Mouse (Mus musculus) lung, adult 2 months (tissue): Measurements from ENCODE around the gene Slc39a3. TPM values are rescaled to one million over a fixed set of nuclear protein-coding genes. Genes with fewer than 3 reads are reported as not detected.

Experiments
- DNase-seq: peaks from one replicate; pipeline ENCODE4 v3.0.0; 2022
- H3K4me1 ChIP-seq: fragments of 200-500 bp; 2 replicates; pipeline ENCODE4 v1.6.1; 2011; ENCODE audit warnings: low read length; ENCODE audit not compliant: control insufficient read depth, insufficient read depth
- H3K4me3 ChIP-seq: fragments of 200-500 bp; replicated peaks from 2 replicates; pipeline ENCODE3; 2011; ENCODE audit warnings: low read depth, mild to moderate bottlenecking, control low read depth, low read length; ENCODE audit errors: extremely low read depth
- CTCF ChIP-seq: fragments of 200-500 bp; IDR thresholded peaks from 2 replicates; pipeline ENCODE4 v1.5.1; 2011; ENCODE audit warnings: mild to moderate bottlenecking, low read length, control low read depth; ENCODE audit not compliant: insufficient read depth
- POLR2A ChIP-seq: fragments of 200-500 bp; IDR thresholded peaks from 2 replicates; pipeline ENCODE4 v1.6.1; 2011; ENCODE audit warnings: low read depth, mild to moderate bottlenecking, control low read depth, low read length, borderline replicate concordance; ENCODE audit errors: extremely low read depth
- WGBS: fragments of 180-500 bp; shearing (Covaris S2); methylation state at CpG from one replicate; pipeline ENCODE4 v1.1.7; 2018; 5-methylcytosine and 5-hydroxymethylcytosine counted together
- polyA plus RNA-seq: library from polyadenylated mRNA; depleted of rRNA; stranded (reverse); fragments of >200 nt; gene quantifications from 2 replicates; pipeline ENCODE4 v1.2.3, GENCODE M21; 2012; rRNA removed

Gene Slc39a3
- polyA plus RNA-seq, result 44.2 and 46.9 TPM in 2 replicates

- DNase-seq, result peak; percentile 100
- WGBS, result under 1% methylated on average over 35 of the region's 35 CpGs
- no peaks in the 10 kb centered on the region for H3K4me1 ChIP-seq
Observed at GRCm38 (mm10) chr10:81036988-81037580, at the start of gene Slc39a3. Slc39a3 (minus strand) TSS chr10:81037426.

GRCm38 (mm10) chr10:81087021-81087420 is 49.8 kb upstream of the Slc39a3 start:
- no peak for DNase-seq
- Histone ChIP-seq H3K4me1 (no peaks in the 10 kb centered on the region), H3K4me3 (no peak overlapping the region)
- TF ChIP-seq CTCF, result peak; percentile 51
- TF ChIP-seq POLR2A, result no peak
- 43% methylated on average over 2 of the region's 2 CpGs for WGBS

More at GRCm38 (mm10) chr10:81036988-81037580, at the start of gene Slc39a3:
- H3K4me3 ChIP-seq, result peak within 1 kb of the TSS; percentile 68
- TF ChIP-seq CTCF (no peak), POLR2A (peak; percentile 45; the same call in 1 of the 2 replicates)

GRCm38 (mm10) chr10:81082168-81082960 is 45.1 kb upstream of the Slc39a3 start:
- Histone ChIP-seq H3K4me1 (no peaks in the 10 kb centered on the region), H3K4me3 (no peak overlapping the region)
- 62% methylated on average over 7 of the region's 7 CpGs for WGBS
- no peak for TF ChIP-seq POLR2A
- peak; percentile 88 for TF ChIP-seq CTCF
- DNase-seq, result peak; percentile 74

GRCm38 (mm10) chr10:81080008-81080655 is 42.9 kb upstream of the Slc39a3 start:
- Histone ChIP-seq H3K4me3 (no peak overlapping the region), H3K4me1 (no peaks in the 10 kb centered on the region)
- WGBS, result 90% methylated on average over 31 of the region's 31 CpGs
- no peak for TF ChIP-seq POLR2A
- TF ChIP-seq CTCF, result no peak
- no peak for DNase-seq

- WGBS, result 91% methylated on average over 11 of the region's 11 CpGs
- no peak for TF ChIP-seq CTCF
Observed at GRCm38 (mm10) chr10:81077916-81078315, 40.7 kb upstream of the Slc39a3 start.

GRCm38 (mm10) chr10:81076356-81076755 is 39.1 kb upstream of the Slc39a3 start:
- Histone ChIP-seq H3K4me3 (no peak overlapping the region), H3K4me1 (no peaks in the 10 kb centered on the region)
- TF ChIP-seq CTCF (no peak), POLR2A (no peak)
- no peak for DNase-seq
- 66% methylated on average over 1 of the region's 1 CpGs for WGBS

More at GRCm38 (mm10) chr10:81077916-81078315, 40.7 kb upstream of the Slc39a3 start:
- no peak overlapping the region for H3K4me3 ChIP-seq
- no peak for DNase-seq
- H3K4me1 ChIP-seq, result no peaks in the 10 kb centered on the region

- TF ChIP-seq CTCF (no peak), POLR2A (no peak)
- Histone ChIP-seq H3K4me3 (no peak overlapping the region), H3K4me1 (no peaks in the 10 kb centered on the region)
- DNase-seq, result no peak
- 65% methylated on average over 8 of the region's 8 CpGs for whole genome bisulfite sequencing
Observed at GRCm38 (mm10) chr10:81075734-81076133, 38.5 kb upstream of the Slc39a3 start.

- DNase-seq, result no peak
- Histone ChIP-seq H3K4me3 (no peak overlapping the region), H3K4me1 (peaks cover 4% of the 10 kb centered on the region)
- WGBS, result 58% methylated on average over 7 of the region's 7 CpGs
- TF ChIP-seq POLR2A (no peak), CTCF (peak; percentile 19; the same call in 1 of the 2 replicates)
Observed at GRCm38 (mm10) chr10:81073464-81073863, 36.2 kb upstream of the Slc39a3 start.

- no peak for DNase-seq
- peaks cover 4% of the 10 kb centered on the region for H3K4me1 ChIP-seq
- 94% methylated on average over 8 of the region's 8 CpGs for WGBS
- no peak for TF ChIP-seq POLR2A
- no peak for TF ChIP-seq CTCF
- H3K4me3 ChIP-seq, result no peak overlapping the region
Observed at GRCm38 (mm10) chr10:81072290-81072689, 35.1 kb upstream of the Slc39a3 start.

GRCm38 (mm10) chr10:81069836-81070235 is 32.6 kb upstream of the Slc39a3 start, which contains the start of gene Thop1:
Thop1 (plus strand) TSS chr10:81070035.
- 0% methylated on average over 35 of the region's 35 CpGs for WGBS
- DNase-seq, result peak; percentile 91
- Histone ChIP-seq H3K4me3 (peak within 1 kb of the TSS; percentile 64), H3K4me1 (peaks cover 4% of the 10 kb centered on the region)
- TF ChIP-seq CTCF (no peak), POLR2A (peak; percentile 60; the same call in 1 of the 2 replicates)
